Mouse (Mus musculus) CH12.LX (cell line): ENCODE results near the gene Rbsn.
A peak's percentile ranks its signal among the peaks of the same experiment; 100 is the strongest.

Source experiments
- CTCF ChIP-seq, 2 experiments: IDR thresholded peaks in 1 of 2; conservative IDR thresholded peaks in 1 of 2; 2 replicates each; pipeline ENCODE4 v1.5.1; 2011 to 2012; ENCODE audit warnings: low read depth in 2 of 2, low read length in 2 of 2, improper control_type of control experiment in 1 of 2, inconsistent platforms in 1 of 2, mild to moderate bottlenecking in 1 of 2, moderate library complexity in 1 of 2
- EP300 ChIP-seq: IDR thresholded peaks from 2 replicates; pipeline ENCODE4 v1.6.1; 2011; ENCODE audit warnings: low read length, improper control_type of control experiment
- GABPA ChIP-seq: IDR thresholded peaks from 2 replicates; pipeline ENCODE4 v1.6.1; 2012; ENCODE audit warnings: low read depth, low read length, improper control_type of control experiment, inconsistent platforms; ENCODE audit not compliant: insufficient replicate concordance
- HCFC1 ChIP-seq: IDR thresholded peaks from 2 replicates; pipeline ENCODE4 v1.6.1; 2012; ENCODE audit warnings: low read depth, mild to moderate bottlenecking, inconsistent platforms, low read length, improper control_type of control experiment
- IRF4 ChIP-seq: IDR thresholded peaks from 2 replicates; pipeline ENCODE4 v1.6.1; 2014; ENCODE audit warnings: low read depth, mild to moderate bottlenecking, inconsistent platforms, low read length, improper control_type of control experiment
- MAFK ChIP-seq: IDR thresholded peaks from 2 replicates; pipeline ENCODE4 v1.6.1; 2011; ENCODE audit warnings: low read length, improper control_type of control experiment; ENCODE audit not compliant: insufficient replicate concordance
- MAX ChIP-seq: IDR thresholded peaks from 2 replicates; pipeline ENCODE4 v1.6.1; 2011; ENCODE audit warnings: low read length, improper control_type of control experiment
- MXI1 ChIP-seq: IDR thresholded peaks from 2 replicates; pipeline ENCODE4 v1.6.1; 2011; ENCODE audit warnings: mild to moderate bottlenecking, low read depth, low read length, improper control_type of control experiment
- POLR2A ChIP-seq: IDR thresholded peaks from 2 replicates; pipeline ENCODE4 v1.6.1; 2011; ENCODE audit warnings: low read depth, mild to moderate bottlenecking, improper control_type of control experiment, low read length
- RCOR1 ChIP-seq: conservative IDR thresholded peaks from 2 replicates; pipeline ENCODE4 v1.6.1; 2012; ENCODE audit warnings: low read depth, mild to moderate bottlenecking, inconsistent platforms, low read length, improper control_type of control experiment
- USF1 ChIP-seq: IDR thresholded peaks from 2 replicates; pipeline ENCODE4 v1.6.1; 2014; ENCODE audit warnings: low read depth, mild to moderate bottlenecking, inconsistent platforms, low read length, improper control_type of control experiment
- ZKSCAN1 ChIP-seq: IDR thresholded peaks from 2 replicates; pipeline ENCODE4 v1.6.1; 2012; ENCODE audit warnings: low read depth, inconsistent platforms, low read length, improper control_type of control experiment, borderline replicate concordance
- ZMIZ1 ChIP-seq: IDR thresholded peaks from 2 replicates; pipeline ENCODE4 v1.6.1; 2012; ENCODE audit warnings: low read depth, mild to moderate bottlenecking, inconsistent platforms, low read length, improper control_type of control experiment

- TF ChIP-seq MAX: no peak
- TF ChIP-seq CTCF (conservative IDR thresholded peaks at IDR 0.05 in 1 of 2, IDR thresholded peaks at IDR 0.05 in 1 of 2; ENCODE audit: low read depth in 2 of 2, low read length in 2 of 2): peak in 1 of 2 experiments; percentile 35; a peak in 2 of 4 replicates
- no peak for TF ChIP-seq IRF4
- 0 out of 2 replicates have a peak, but pooled peaks have one; percentile 21 for TF ChIP-seq MXI1
- TF ChIP-seq EP300: no peak
- no peak; the same call in 1 of the 2 replicates for TF ChIP-seq POLR2A
- TF ChIP-seq HCFC1: no peak
- no peak for TF ChIP-seq RCOR1
- no peak for TF ChIP-seq ZMIZ1
- no peak for TF ChIP-seq GABPA
- no peak for TF ChIP-seq ZKSCAN1
- no peak for TF ChIP-seq MAFK
- TF ChIP-seq USF1: no peak
Measured at GRCm38 (mm10) chr6:92184178-92184577, 30.5 kb downstream of the Rbsn start.
